Mouse (Mus musculus) heart, embryonic 16.5 days (tissue): ENCODE data around the gene Ccdc73. TPM values are rescaled to one million over a fixed set of nuclear protein-coding genes. Genes with fewer than 3 reads are reported as not detected.
"Not testable (repeated sequence)": the region's sequence is repeated elsewhere in the genome, so short reads cannot be mapped to it uniquely, and the experiment has no call there.

ENCODE experiments used
- ATAC-seq: fragments of 200-750 bp; cut with Nextera tagmentation; replicated peaks from 2 replicates; pipeline ENCODE4 v1.8.0; 2017; ENCODE audit warnings: moderate number of reproducible peaks; ENCODE audit not compliant: insufficient read depth, low FRiP score; ENCODE audit errors: extremely low read depth
- H3K27ac ChIP-seq: fragments of 300-500 bp; sonication (generic); 2 replicates; pipeline ENCODE4 v1.5.1; 2014; ENCODE audit warnings: mild to moderate bottlenecking, low read length, control low read depth, moderate library complexity
- H3K27me3 ChIP-seq: fragments of 300-500 bp; sonication (generic); 2 replicates; pipeline ENCODE4 v1.6.1; 2014; ENCODE audit warnings: low read length, mixed read lengths; ENCODE audit not compliant: control insufficient read depth, insufficient read depth
- H3K36me3 ChIP-seq: fragments of 300-500 bp; sonication (generic); 2 replicates; pipeline ENCODE4 v1.6.1; 2014; ENCODE audit not compliant: control insufficient read depth, insufficient read depth
- H3K4me1 ChIP-seq: fragments of 300-500 bp; sonication (generic); 2 replicates; pipeline ENCODE4 v1.6.1; 2014; ENCODE audit warnings: low read length, mixed read lengths; ENCODE audit not compliant: control insufficient read depth, insufficient read depth
- H3K4me2 ChIP-seq: fragments of 300-500 bp; sonication (generic); 2 replicates; pipeline ENCODE4 v1.6.1; 2014; ENCODE audit warnings: low read depth, mild to moderate bottlenecking, control low read depth, low read length
- H3K4me3 ChIP-seq: fragments of 300-500 bp; sonication (generic); 2 replicates; pipeline ENCODE4 v1.5.1; 2014; ENCODE audit warnings: mild to moderate bottlenecking, control low read depth, low read length
- H3K9ac ChIP-seq: fragments of 300-500 bp; sonication (generic); 2 replicates; pipeline ENCODE4 v1.6.1; 2014; ENCODE audit warnings: low read length, control low read depth
- H3K9me3 ChIP-seq: fragments of 300-500 bp; sonication (generic); replicated peaks from 2 replicates; pipeline ENCODE4 v1.6.1; 2016; ENCODE audit warnings: low read length; ENCODE audit not compliant: control insufficient read depth
- WGBS: fragments of 180-500 bp; shearing (Covaris S2); extraction: QIAGEN DNeasy Blood & Tissue Kit; methylation state at CpG from one replicate; pipeline ENCODE4 v1.1.7; 2014; 5-methylcytosine and 5-hydroxymethylcytosine counted together
- polyA plus RNA-seq: library from polyadenylated mRNA; unstranded; fragments of >200 nt; fragmentation: Nextera tagmentation; extraction: Ambion mirVana; gene quantifications from 2 replicates; pipeline ENCODE4 v1.2.1, GENCODE M21; 2015

The Ccdc73 gene
- polyA plus RNA-seq, 1 experiment from 2014 or later, result 4.8 TPM

DNA sequence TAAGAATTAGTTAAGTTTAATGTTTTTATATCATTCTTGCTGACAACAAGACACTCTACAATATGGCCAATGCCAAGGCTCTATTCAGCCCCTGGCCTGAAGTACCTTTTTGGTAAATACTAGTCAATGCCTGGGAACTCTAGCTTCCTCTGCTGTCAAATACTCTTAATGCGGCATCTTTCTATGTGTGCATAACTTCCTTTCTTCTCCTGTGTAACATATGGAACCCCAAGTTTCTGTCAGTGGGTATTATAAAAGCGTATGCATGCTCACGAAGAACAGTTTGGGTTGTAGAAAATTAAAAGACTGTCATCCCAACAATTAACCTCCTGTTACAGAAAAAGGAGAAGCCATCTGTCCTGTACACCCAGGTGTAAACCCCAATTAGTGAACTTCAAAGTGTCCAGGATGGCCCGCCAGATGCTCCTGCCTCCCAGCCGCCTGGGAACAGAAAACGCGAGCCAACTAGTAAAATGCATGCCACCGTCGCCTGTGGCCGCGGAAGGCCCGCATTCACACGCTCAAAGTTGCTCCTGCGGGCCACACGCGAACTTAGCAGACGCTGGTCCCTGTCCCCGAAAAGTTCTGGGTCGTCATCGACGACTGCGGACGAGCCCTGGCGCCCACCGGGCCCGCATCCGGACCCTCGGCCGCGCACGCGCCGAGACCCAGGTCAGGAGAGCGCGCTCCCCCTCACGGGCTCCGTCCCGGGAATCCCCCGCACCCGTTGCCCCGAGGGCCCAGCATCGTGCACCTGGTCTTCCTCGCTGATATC, 148.8 kb downstream of the Ccdc73 start:
- Histone ChIP-seq H3K27me3 (no peaks in the 10 kb centered on the region), H3K36me3 (peaks cover 12% of the 10 kb centered on the region), H3K27ac (peak overlapping the region; percentile 34), H3K9me3 (no peaks in the 10 kb centered on the region), H3K4me2 (peak overlapping the region; percentile 94), H3K9ac (peak overlapping the region; percentile 85), H3K4me1 (peaks cover 11% of the 10 kb centered on the region), H3K4me3 (peak overlapping the region; percentile 86)
- WGBS, result under 1% methylated on average over 43 of the region's 43 CpGs
- peak; percentile 76 for ATAC-seq

DNA sequence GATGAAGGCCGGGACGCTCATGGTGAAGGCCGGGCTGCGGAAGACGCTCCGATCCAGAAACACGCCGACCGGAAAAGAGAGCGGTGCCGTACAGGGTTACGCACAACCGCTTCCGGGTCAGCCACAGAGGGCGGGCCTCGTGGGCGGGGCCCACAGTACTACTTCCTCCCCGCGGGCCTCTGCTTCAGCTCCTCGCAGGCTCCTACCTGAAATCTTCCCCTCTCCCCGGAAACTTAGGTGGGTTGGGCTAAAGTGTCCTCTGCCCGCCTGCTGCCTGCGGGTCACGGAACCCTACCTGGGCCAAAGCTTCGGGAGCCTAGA, 149.3 kb downstream of the Ccdc73 start, which contains the start of gene Eif3m:
Gene Eif3m, minus strand, starts transcription at position 114 of the 321 bp plus-strand sequence.
- Histone ChIP-seq H3K27ac (peak within 1 kb of the TSS; percentile 62), H3K4me2 (peak within 1 kb of the TSS; percentile 94), H3K4me3 (peak within 1 kb of the TSS; percentile 86), H3K9ac (peak within 1 kb of the TSS; percentile 85), H3K27me3 (no peaks in the 10 kb centered on the region), H3K9me3 (no peaks in the 10 kb centered on the region), H3K36me3 (peaks cover 11% of the 10 kb centered on the region), H3K4me1 (peaks cover 11% of the 10 kb centered on the region)
- WGBS, result under 1% methylated on average over 24 of the region's 25 CpGs
- peak; percentile 98 for ATAC-seq

DNA sequence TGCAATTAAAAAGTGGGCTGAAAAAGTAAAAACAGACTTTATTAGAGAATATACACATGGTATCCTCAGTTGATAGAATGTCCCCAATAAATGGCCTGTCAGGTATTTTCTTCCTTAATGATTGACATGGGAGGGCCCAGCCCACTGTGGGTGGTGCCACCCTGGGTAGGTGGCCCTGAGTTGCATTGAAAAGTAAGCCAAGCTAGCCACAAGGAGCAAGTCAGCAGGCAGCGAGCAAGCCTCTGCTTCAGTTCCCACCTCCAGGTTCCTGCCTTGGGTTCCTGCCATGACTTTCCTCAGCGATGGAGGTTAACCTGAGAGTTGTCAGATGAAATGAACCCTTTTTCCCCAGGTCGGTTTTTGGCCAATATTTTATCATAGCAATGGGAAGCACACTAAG, 150.2 kb downstream of the Ccdc73 start:
- Histone ChIP-seq H3K9me3 (no peaks in the 10 kb centered on the region), H3K27me3 (no peaks in the 10 kb centered on the region), H3K4me2 (no peak overlapping the region), H3K9ac (no peak overlapping the region; the same call in 1 of the 2 replicates), H3K36me3 (peaks cover 4% of the 10 kb centered on the region), H3K4me1 (peaks cover 11% of the 10 kb centered on the region), H3K4me3 (no peak overlapping the region), H3K27ac (no peak overlapping the region)
- 84% methylated on average over 3 of the region's 3 CpGs for WGBS
- no peak for ATAC-seq

DNA sequence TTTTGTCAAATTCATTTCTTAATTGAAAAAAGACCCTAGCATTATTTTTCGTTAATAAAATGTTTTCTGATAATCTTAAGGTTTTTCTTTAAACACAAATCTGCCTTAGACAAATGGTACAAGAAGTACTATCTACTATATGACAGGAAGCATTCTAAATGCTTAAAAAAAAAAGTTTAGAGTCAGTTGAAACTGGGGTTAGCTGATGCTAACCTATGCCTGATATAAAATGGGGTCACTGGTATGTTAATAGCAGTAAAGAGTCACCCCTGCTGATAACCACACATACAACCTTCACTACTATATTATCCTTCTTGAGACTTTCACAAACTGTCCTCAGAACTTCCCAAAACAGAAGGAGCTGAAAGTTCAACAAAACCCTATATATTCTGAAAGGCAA, 151.9 kb downstream of the Ccdc73 start:
- ATAC-seq, result no peak
- H3K4me3 ChIP-seq, result no peak overlapping the region
- WGBS, result 83% methylated on average over 1 of the region's 1 CpGs
- no peak overlapping the region for H3K27ac ChIP-seq
- H3K4me2 ChIP-seq, result no peak overlapping the region
- H3K9ac ChIP-seq, result no peak overlapping the region
- no peaks in the 10 kb centered on the region for H3K36me3 ChIP-seq
- no peaks in the 10 kb centered on the region for H3K9me3 ChIP-seq
- no peaks in the 10 kb centered on the region for H3K27me3 ChIP-seq
- H3K4me1 ChIP-seq, result peaks cover 13% of the 10 kb centered on the region

DNA sequence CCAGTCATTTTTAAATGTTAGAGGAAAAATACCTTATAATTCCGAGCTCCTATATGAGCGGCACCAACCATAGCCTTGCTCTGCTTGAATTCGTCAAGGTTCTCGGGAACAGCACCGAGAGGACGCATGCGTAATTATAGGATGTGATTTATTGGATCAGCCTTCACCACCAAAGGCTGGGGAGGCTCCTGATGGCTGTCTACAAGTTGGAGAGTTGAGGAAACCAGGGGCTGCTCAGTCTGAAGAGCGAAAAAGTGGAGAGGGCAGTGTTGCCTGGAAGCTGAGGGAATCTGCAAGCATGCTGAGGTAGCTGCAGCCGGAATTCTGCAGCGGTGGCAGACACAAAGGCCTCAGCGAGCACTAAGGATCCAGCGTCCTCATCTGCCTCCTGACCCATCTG, 153.7 kb downstream of the Ccdc73 start:
- 79% methylated on average over 12 of the region's 12 CpGs for WGBS
- Histone ChIP-seq H3K27me3 (no peaks in the 10 kb centered on the region), H3K27ac (no peak overlapping the region), H3K4me1 (peaks cover 7% of the 10 kb centered on the region), H3K9ac (no peak overlapping the region), H3K9me3 (no peaks in the 10 kb centered on the region), H3K36me3 (no peaks in the 10 kb centered on the region), H3K4me3 (no peak overlapping the region), H3K4me2 (no peak overlapping the region)
- ATAC-seq, result no peak

DNA sequence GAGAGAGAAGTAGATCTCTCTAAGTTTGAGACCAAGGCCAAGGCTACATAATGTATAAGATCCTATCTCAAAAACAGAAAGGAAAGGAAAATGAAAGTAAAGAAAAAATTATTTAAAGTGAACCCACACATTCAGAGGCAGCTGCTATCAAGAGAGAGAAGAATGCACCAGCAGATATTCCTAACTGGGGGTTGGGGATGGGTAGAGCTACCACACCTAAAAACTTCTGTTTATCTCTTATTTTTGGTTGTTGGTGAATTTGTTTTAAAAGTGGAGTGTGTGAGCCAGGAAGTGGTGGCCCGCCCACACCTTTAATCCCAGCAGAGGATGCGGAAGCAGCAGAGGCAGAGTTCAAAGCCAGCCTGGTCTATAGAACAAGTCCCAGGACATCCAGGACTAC, 154.2 kb downstream of the Ccdc73 start:
- ATAC-seq, result no peak
- 84% methylated on average over 2 of the region's 2 CpGs for WGBS
- Histone ChIP-seq H3K4me3 (no peak overlapping the region), H3K36me3 (no peaks in the 10 kb centered on the region), H3K4me1 (peaks cover 7% of the 10 kb centered on the region; the same call in 1 of the 2 replicates), H3K27ac (no peak overlapping the region), H3K9ac (no peak overlapping the region), H3K9me3 (no peaks in the 10 kb centered on the region), H3K4me2 (no peak overlapping the region), H3K27me3 (no peaks in the 10 kb centered on the region)

DNA sequence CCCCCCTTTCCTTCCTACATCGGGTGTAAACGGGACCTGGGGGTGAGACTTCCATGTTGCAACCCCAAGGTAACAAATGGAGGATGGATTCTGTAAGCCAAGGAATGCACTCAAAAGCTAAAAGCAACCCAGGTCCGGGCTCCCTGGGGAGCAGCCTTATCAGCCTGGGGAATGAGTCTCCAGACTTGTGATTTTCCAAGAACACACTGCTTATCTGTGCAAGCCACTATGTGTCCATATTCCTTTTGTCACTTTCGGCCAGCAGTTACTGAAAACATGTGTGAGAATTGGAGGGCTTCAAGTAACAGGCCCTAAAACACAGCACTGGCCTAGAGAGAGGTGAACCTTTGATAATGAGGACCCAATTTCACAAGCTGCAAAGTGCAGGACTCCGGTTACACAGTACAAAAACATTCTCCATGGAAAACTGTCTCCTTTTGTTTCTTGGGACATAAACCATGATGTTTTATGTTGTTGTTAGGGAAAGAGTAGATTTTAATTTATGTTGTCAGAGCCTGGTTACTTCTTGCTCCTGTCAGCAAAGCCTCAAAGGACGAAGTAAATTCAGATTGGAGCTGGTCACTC, 155.5 kb downstream of the Ccdc73 start:
- Histone ChIP-seq H3K4me2 (no peak overlapping the region), H3K27ac (no peak overlapping the region; the same call in 1 of the 2 replicates), H3K27me3 (no peaks in the 10 kb centered on the region), H3K36me3 (no peaks in the 10 kb centered on the region), H3K4me1 (0 out of 2 replicates have a peak, but pooled peaks cover 2% of the 10 kb centered on the region), H3K4me3 (no peak overlapping the region), H3K9ac (no peak overlapping the region), H3K9me3 (no peaks in the 10 kb centered on the region)
- peak; percentile 46 for ATAC-seq
- WGBS, result 40% methylated on average over 6 of the region's 6 CpGs

DNA sequence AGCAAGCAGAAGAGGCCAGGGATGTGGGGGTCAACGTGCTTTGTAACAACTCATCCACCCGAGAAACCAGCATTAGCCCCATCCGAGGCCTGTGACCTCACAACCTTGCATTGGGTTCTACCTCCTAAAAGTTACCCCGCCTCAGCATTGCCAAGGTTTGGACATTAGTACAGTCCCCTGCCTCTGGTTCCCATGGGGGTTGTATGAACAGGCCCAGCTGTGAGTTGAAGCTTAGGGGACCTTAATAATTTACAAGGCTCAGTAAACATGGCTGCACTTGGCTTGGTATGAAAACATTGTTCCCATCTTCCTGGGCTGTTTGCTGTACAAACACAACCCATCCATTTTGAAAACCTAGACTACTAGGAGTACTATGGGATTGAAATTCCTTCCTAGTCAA, 156.2 kb downstream of the Ccdc73 start:
- H3K4me2 ChIP-seq, result no peak overlapping the region
- H3K27ac ChIP-seq, result no peak overlapping the region
- no peaks in the 10 kb centered on the region for H3K27me3 ChIP-seq
- H3K9ac ChIP-seq, result no peak overlapping the region
- ATAC-seq, result no peak
- WGBS, result 70% methylated on average over 4 of the region's 4 CpGs
- no peaks in the 10 kb centered on the region for H3K36me3 ChIP-seq
- H3K4me3 ChIP-seq, result no peak overlapping the region
- 0 out of 2 replicates have a peak, but pooled peaks cover 3% of the 10 kb centered on the region for H3K4me1 ChIP-seq
- no peaks in the 10 kb centered on the region for H3K9me3 ChIP-seq

DNA sequence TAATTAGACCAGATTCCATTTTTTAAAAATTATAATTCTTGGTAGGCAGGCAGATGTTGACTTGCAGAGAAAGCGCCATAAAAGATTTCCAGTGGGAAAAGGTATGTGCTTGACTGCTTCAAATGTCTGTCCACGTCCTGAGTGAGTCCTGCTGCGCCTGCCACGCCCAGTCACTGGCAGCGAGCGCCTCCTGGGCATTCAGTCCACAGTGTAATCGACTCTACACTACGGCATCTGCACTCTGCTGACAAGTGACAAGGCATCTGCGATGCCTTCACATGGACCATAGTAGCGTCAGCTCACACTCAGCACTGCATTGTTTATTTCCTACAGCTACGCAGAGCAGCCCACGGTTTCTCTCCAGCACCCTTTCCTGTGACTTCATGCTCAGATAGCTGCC, 158.0 kb downstream of the Ccdc73 start:
- 39% methylated on average over 11 of the region's 12 CpGs for WGBS
- H3K27ac ChIP-seq, H3K27me3 ChIP-seq, H3K4me2 ChIP-seq, H3K36me3 ChIP-seq, H3K9me3 ChIP-seq, H3K4me1 ChIP-seq, H3K4me3 ChIP-seq, H3K9ac ChIP-seq: not testable (repeated sequence)
- ATAC-seq, result peak; percentile 37; the same call in 1 of the 2 replicates
